Mouse (Mus musculus) lung, adult 2 months (tissue): ENCODE measurements around the gene Tnip3.

ENCODE experiments used
- CTCF ChIP-seq: fragments of 200-500 bp; IDR thresholded peaks from 2 replicates; pipeline ENCODE4 v1.5.1; 2011; ENCODE audit warnings: mild to moderate bottlenecking, low read length, control low read depth; ENCODE audit not compliant: insufficient read depth
- POLR2A ChIP-seq: fragments of 200-500 bp; IDR thresholded peaks from 2 replicates; pipeline ENCODE4 v1.6.1; 2011; ENCODE audit warnings: low read depth, mild to moderate bottlenecking, control low read depth, low read length, borderline replicate concordance; ENCODE audit errors: extremely low read depth

- TF ChIP-seq CTCF (no peak), POLR2A (no peak)
Measured at GRCm38 (mm10) chr6:65642431-65642830, 117.3 kb downstream of the Tnip3 start.
